Mouse (Mus musculus) liver, embryonic 15.5 days (tissue): ENCODE measurements at regions not wholly inside any gene's neighbourhood (a gene's known extent, or its start where the extent isn't known, plus 50 kb on each side); places are given as distances from the start of the nearest gene placed in this dataset.

Source experiments
- ATAC-seq: fragments of 200-750 bp; cut with Nextera tagmentation; 2 replicates; pipeline ENCODE4 v1.8.0; 2017; ENCODE audit warnings: moderate number of reproducible peaks, mild to moderate bottlenecking, moderate library complexity; ENCODE audit not compliant: insufficient read depth
- H3K27ac ChIP-seq: fragments of 300-500 bp; sonication (generic); replicated peaks from 2 replicates; pipeline ENCODE4 v1.5.1; 2015; ENCODE audit warnings: mild to moderate bottlenecking, inconsistent platforms
- H3K27me3 ChIP-seq: fragments of 300-500 bp; sonication (generic); 2 replicates; pipeline ENCODE4 v1.6.1; 2015; ENCODE audit warnings: mild to moderate bottlenecking, inconsistent platforms
- H3K36me3 ChIP-seq: fragments of 300-500 bp; sonication (generic); replicated peaks from 2 replicates; pipeline ENCODE4 v1.6.1; 2015; ENCODE audit warnings: moderate library complexity, mild to moderate bottlenecking, inconsistent platforms
- H3K4me1 ChIP-seq: fragments of 300-500 bp; sonication (generic); replicated peaks from 2 replicates; pipeline ENCODE4 v1.6.1; 2015; ENCODE audit warnings: inconsistent platforms
- H3K4me2 ChIP-seq: fragments of 300-500 bp; sonication (generic); 2 replicates; pipeline ENCODE4 v1.6.1; 2015; ENCODE audit warnings: moderate library complexity, mild to moderate bottlenecking, inconsistent platforms
- H3K4me3 ChIP-seq: fragments of 300-500 bp; sonication (generic); replicated peaks from 2 replicates; pipeline ENCODE4 v1.5.1; 2015; ENCODE audit warnings: mild to moderate bottlenecking, inconsistent platforms
- H3K9ac ChIP-seq: fragments of 300-500 bp; sonication (generic); 2 replicates; pipeline ENCODE4 v1.6.1; 2015; ENCODE audit warnings: moderate library complexity, mild to moderate bottlenecking, inconsistent platforms
- H3K9me3 ChIP-seq: fragments of 300-500 bp; sonication (generic); replicated peaks from 2 replicates; pipeline ENCODE4 v1.6.1; 2016; ENCODE audit warnings: inconsistent platforms
- WGBS: fragments of 180-500 bp; shearing (Covaris S2); methylation state at CpG from one replicate; pipeline ENCODE4 v1.1.7; 2015; ENCODE audit warnings: mixed read lengths; ENCODE audit not compliant: insufficient replicate concordance; 5-methylcytosine and 5-hydroxymethylcytosine counted together

DNA sequence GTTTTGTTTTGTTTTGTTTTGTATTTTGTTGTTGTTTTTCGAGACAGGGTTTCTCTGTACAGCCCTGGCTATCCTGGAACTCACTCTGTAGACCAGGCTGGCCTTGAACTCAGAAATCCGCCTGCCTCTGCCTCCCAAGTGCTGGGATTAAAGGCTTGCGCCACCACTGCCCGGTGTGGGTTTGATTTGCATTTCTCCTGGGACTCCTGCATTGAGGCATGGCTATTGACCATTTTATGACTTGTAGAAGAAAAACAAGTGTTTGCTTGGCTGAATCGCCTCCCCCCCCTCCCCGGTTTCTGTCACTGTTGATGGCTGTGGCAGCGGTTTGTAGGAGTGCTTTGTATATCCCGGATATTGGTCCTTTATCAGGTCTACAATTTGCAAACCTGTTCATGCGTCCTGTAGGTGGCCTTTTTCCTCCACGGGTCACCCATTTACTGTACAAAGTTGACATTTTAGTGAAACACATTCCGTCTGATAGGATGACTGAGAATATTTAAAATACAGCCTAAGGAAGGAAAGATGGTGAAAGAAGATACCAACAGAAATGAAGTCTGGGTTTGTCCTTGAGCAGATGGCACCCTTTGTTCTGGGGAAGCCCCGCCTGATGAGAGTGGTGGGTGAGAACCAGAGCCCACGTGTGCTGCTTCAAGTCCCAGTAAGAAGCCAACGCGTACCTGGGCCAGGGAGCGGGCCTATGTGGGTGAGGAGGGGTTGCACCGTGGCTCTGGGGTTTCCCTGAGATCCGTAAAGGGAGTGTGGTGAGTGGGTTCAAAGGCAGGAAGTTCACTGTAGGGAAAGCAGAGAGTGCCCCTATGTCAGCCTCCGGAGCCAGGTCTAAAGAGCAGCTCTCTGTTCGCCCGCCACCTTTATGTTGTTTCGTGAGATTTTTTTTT is 52.6 kb upstream of the Smndc1 start:
- 0 out of 2 replicates have a peak, but pooled peaks cover 3% of the 10 kb centered on the region for H3K27me3 ChIP-seq
- no peaks in the 10 kb centered on the region for H3K9me3 ChIP-seq
- peaks cover 6% of the 10 kb centered on the region; the same call in 1 of the 2 replicates for H3K4me1 ChIP-seq
- no peak overlapping the region for H3K9ac ChIP-seq
- H3K36me3 ChIP-seq: no peaks in the 10 kb centered on the region
- H3K4me2 ChIP-seq: no peak overlapping the region
- no peak for ATAC-seq
- WGBS: 59% methylated on average over 22 of the region's 22 CpGs
- no peak overlapping the region for H3K4me3 ChIP-seq
- H3K27ac ChIP-seq: no peak overlapping the region

DNA sequence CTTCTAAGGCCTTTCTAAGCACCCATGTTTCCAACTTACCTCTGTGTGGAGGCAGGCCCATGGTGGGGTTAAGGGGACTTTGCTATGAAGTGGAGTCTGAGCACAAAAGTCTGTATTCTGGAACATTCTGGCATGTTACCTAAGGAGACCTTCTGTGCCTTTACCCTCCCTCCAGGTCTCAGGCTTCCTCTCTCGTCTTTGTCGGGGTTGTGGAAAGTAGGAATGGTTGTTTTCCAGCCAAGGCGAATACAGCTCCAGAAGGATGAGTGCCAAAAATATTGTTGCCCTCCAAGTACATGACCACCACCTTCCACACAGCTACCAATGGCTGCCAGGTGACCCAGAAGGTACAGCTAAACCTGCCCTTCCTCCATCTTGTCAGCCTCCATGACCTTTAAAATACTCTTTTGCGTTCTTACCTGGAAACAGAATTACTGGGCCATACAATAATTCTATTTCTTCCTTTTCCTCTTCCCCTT is 51.8 kb upstream of the Smndc1 start:
- no peak overlapping the region for H3K9ac ChIP-seq
- peaks cover 14% of the 10 kb centered on the region for H3K4me1 ChIP-seq
- no peak overlapping the region for H3K27ac ChIP-seq
- no peak overlapping the region for H3K4me3 ChIP-seq
- H3K9me3 ChIP-seq: no peaks in the 10 kb centered on the region
- ATAC-seq: no peak
- WGBS: 78% methylated on average over 4 of the region's 4 CpGs
- 0 out of 2 replicates have a peak, but pooled peaks cover 2% of the 10 kb centered on the region for H3K27me3 ChIP-seq
- no peak overlapping the region for H3K4me2 ChIP-seq
- no peaks in the 10 kb centered on the region for H3K36me3 ChIP-seq

GRCm38 (mm10) chr19:53441449-53442131 is 51.2 kb upstream of the Smndc1 start:
- H3K4me1 ChIP-seq: peaks cover 15% of the 10 kb centered on the region
- no peak overlapping the region for H3K27ac ChIP-seq
- H3K9ac ChIP-seq: no peak overlapping the region
- no peak for ATAC-seq
- H3K4me2 ChIP-seq: no peak overlapping the region
- H3K9me3 ChIP-seq: no peaks in the 10 kb centered on the region
- no peak overlapping the region for H3K4me3 ChIP-seq
- WGBS: 70% methylated on average over 13 of the region's 13 CpGs
- no peaks in the 10 kb centered on the region for H3K27me3 ChIP-seq
- no peaks in the 10 kb centered on the region for H3K36me3 ChIP-seq

GRCm38 (mm10) chr19:53440327-53441055 is 50.1 kb upstream of the Smndc1 start:
- Histone ChIP-seq H3K9ac (no peak overlapping the region), H3K27me3 (no peaks in the 10 kb centered on the region), H3K4me3 (no peak overlapping the region), H3K36me3 (no peaks in the 10 kb centered on the region), H3K4me1 (peaks cover 15% of the 10 kb centered on the region), H3K9me3 (no peaks in the 10 kb centered on the region), H3K27ac (no peak overlapping the region), H3K4me2 (no peak overlapping the region)
- ATAC-seq: no peak
- 47% methylated on average over 10 of the region's 10 CpGs for WGBS
